Mouse (Mus musculus) B cell, adult 2 months (primary cell): ENCODE data around the gene Slco3a1.
A peak's percentile ranks its signal among the peaks of the same experiment; 100 is the strongest.

Source experiments
- DNase-seq, 2 experiments: peaks; one replicate each; pipeline ENCODE4 v3.0.0; 2022

Slco3a1 gene

DNA sequence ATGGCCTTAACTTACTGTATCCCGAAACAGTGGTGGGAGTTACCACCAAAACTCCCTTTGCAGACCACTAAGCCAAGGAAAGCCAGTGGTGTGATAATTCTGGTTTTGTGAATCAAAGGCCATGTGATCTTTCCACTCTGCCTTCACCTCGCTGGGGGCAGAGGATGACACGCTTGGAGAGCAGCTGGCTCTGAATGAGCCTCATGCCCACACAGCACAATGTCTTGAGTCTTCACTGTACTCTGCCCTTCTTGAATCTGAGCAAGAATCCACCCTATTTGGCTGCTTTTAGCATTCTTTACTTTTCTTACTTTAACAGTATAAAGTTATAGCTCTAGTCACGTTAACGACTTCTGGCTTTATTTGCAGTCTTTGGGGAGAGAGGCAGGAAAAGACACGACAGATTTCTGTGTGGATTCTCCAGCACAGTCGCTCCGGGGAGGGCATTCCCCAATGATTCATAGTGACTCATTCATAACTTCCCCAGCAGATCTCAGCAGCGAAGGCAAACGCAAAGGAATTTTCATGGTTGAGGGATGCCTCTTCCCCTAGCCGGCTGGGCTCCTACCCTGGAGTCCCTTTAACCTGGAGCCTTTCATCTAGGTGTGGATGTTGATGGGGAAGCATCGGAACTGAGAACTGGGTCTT, 178.1 kb downstream of the Slco3a1 start:
- no peak for DNase-seq

DNA sequence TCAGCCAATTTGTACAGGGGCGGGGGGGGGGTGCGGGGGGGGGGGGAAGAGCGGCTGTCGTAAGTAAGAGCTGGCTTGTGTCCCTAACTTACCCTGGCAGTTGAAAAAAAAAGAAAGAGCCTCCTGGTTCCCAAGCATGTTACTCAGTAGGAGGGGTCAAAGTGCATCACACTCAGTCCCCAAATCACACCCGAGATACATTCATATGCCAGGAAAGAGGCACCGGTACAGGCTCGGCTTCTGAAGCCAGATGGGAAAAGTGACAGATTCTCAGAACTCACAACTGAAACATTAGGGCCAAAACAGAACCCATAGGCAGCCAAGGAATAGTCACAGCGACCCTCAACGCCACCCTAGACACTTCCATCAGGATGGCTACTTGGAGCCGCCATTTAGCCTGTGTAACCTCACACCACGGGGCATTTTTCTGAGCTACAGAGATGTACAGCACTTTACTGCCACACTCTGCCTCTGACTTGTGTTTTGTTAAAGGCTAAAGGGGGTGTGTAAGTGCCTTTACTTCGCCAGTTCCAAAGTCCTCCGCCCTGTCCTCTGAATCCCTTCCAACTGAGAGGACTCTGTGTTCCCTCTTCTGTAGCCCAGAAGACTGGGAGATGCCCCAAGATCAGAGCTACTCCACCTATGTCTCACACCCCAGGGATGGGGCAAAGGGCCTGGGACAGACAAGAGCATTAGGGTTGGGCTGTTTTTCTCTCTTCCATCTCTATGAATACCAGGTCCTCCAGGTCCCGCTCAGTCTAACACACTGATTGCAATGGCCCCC, 179.2 kb downstream of the Slco3a1 start:
- no peak for DNase-seq

DNA sequence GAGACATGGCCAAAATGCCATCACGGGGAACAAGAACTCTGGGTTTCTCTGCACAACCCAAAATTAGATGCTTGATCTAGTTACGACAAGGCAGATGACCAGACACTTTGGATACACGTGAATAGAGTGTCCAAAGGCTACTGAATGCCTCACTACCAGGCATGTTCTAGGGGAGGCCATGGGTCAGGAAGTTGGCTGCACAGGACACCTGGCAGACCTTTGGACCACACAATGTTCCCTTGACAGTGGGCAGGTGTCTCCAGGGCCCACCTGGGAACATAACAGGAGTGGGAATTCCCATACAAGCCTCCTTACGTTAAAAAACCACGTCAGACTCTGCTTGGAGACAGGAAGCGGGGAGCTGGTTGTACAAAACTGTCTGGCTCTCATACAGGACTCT, 181.5 kb downstream of the Slco3a1 start:
- DNase-seq: no peak

DNA sequence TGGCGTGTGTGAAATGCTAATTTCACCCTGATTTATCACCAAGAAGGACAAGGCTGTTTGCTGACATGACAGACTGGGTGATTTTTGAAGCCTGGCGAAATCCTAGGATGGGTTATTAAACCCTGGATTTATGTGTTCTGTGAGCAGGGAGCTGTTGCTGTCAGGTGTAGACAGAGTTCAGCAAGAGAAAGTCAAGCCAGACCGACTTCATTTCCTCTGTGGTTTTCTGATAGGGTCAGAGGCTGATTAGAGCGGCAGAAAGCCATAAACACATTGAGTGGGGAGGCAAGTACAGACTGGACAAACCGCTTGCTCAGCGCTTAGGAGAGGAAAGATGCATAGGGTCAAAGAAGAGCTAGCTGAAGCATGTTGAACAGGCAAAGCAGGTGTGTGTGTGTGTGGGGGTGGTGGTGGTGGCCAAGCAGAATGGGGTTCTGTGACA, 182.4 kb downstream of the Slco3a1 start:
- DNase-seq: no peak

DNA sequence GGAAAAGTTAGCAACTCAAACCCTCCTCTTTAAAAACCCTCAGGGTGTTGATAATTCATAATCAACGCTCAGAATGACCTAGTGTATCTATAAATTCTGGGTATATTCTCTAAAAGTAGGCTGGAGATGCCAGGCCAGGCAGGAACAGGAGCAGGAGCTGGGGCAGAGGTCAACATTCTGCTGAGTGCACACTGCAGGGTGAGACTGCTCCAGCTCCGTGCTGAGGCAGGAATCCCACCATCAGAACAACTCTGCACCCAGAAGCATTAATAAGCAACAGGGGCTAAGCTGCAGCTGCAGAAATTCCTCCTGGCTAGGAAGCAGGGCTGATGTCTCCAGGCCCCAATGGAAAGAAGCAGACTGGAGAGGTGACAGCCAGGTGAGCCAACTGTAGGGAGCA, 182.9 kb downstream of the Slco3a1 start:
- no peak for DNase-seq

DNA sequence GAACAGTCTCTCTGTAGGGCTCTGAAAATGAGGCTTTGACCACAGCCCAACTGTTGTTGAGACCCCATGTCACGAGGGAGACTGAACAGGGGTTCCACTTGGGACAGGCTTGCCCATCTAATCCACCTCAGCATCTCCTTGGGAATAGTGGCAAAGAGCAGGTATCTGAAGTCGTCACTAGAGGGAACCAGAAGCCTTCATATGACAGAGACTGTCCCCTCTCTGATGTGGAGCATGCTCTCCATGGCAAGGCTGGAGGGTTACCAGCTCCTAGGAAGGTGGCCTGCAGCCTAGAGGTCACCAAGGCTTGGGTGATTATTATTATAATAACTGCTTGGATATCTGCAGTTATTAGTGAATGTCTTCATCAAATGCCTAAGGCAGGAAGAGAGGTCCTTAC, 183.4 kb downstream of the Slco3a1 start:
- no peak for DNase-seq

DNA sequence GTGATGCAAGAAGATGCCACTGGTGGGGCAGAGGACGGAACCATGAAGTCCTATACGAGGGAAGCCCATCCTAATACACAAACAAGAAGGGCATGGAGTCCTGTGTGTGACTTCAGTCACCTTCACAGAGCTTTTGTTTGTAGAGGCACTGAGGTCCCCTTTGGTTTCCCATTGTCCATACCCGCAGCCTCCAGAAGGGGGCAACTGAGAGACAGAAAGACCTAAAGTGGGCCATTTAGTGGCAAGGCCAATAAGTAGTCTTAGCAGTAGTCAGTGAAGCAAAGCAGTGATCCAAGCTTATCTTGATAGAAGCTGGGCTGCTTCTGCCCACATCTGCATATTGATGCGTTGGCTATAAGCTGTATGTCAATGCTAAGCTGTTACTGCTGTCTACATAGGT, 184.9 kb downstream of the Slco3a1 start:
- DNase-seq: peak in 1 of 2 experiments; percentile 12

DNA sequence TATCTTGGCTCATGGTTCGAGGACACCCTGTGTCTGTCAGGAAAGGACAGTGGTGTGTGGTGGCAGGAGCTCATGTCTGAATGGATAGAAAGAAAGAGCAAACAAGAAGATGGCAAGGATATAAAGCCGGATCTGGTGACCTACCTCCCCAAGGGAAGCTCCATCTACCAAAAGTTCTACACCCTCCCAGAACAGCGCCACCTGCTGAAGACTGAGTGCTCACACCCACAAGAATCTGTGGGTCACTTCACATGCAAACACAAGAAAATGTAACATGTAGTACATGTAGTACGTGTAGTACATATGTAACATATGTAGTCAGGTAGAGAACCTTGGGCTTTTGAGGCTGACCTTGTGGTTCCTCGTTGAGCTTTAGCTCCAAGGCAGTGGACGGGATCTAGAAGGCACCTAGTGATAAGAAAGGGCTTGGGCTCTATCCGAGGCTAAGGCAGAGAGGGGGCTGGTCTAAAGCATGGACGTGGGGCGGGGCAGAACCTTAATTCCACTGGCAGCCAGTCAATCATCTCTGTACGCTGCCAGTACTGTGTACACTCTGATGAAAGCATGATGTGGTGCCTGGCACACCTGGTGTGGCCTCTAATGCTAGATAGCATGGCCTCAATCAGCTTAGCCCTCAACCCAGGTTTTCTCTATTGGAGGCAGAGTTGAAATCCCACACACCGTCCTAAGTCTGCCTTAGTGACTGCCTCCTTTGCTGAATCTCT, 186.2 kb downstream of the Slco3a1 start:
- no peak for DNase-seq

DNA sequence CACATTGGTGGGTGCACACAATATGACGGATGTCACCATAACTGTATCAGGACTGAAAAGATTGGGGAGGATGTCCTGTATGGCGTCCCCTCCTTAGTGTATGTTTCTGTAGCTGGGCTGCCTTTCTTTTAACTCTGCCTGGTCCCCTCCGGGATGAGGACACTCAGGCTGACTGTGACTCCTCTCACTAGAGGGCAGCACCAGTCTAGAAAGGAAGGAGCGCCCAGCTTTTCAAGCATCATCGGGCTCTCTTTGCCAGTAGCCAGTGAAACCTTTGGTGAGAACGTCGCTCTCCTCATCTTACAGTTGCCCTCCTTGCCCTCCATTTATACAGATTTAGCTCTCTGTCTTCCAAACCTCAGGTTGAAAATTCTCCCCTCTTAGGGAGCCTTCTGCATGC, 187.2 kb downstream of the Slco3a1 start:
- no peak for DNase-seq

DNA sequence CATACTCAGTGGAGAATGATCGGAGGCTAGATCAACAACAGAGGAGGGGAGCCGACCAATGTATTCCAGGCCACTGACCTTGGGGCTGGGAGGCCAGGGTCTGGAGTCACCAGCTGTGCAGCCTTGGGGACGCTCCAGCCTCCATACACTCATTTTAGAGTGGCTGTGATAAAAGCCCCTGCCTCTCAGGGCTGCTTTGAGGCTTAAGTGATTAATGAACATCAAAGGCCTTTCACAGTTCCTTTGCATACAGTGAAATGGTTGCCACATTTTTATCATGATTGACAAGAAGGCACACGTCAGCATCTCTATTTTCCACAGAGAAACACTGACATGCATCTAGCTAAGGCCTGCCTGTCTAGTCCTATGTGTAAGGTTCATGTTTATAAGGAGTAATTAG, 189.0 kb downstream of the Slco3a1 start:
- DNase-seq: no peak

DNA sequence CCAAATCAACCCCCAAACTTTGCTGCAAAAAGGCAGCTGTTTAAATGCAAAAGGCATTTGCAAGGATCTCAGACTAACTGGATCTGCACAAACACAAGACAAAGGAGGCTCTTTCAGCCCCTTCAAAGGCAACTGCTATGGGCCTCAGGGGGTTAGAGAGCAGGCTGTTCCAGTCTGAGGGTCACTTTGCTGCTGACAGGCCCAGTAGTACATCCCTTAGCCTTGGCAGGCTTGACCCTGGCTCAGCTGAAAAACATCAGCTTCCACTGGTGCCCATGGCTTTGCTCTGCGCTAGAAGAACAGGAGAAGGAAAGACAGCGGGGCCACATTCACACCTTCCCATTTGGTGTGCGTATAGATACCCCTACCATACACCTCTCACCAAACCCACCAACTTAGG, 189.6 kb downstream of the Slco3a1 start:
- no peak for DNase-seq

DNA sequence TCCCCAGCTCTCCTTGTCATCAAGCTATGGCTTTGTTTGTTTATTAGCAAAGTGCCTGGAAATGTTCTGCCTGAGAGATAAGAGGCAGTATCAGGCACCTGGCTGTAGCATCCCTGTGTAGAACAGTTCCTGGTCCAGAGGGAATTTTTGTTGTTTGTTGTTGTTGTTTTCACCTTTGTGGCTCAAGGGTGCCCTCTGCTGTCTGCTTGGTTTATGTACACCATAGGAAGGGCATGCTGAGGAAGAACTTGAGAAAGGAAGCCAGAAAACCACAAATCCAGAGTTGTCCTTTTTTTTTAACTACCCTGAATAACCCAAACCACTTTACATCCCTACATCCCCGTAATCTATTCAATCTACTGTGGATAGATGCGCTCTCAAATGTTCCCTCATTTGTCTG, 191.1 kb downstream of the Slco3a1 start:
- DNase-seq: no peak

DNA sequence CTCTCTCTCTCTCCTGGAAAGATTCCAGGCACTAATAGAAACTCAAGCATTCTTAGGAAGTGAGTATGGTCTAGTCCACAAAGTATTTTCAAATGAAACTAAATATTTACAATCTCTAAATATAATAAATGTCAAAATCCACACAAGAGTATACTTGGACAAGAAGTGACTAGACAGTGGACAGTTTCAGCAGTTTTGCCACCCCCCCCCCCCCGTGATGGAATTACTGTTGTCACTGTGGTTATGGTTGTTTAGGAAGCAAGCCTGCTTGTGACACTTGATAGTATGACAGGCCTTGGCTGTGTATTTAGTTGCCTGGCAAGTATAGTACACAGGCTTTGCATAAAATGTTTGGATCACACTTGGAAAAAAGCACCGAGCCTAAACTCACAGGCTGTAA, 192.9 kb downstream of the Slco3a1 start:
- no peak for DNase-seq

DNA sequence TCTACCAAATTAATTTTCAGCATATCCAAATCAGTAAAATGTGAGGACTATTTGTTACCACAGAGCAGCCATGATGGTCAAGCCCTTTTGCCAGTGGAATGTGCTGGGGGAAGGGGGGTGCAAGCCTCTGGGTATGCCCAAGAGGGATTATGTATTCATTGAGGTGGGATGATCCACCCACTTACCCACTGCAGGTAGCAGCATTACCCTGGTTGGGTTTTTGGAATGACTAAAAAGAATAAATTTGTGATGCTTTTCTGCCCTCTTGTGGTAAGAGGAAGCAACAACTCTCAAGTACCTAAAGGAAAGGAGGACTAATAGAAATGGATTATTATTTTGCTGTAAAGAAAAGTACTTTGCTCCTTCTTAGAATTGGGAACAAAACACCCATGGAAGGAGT, 197.6 kb downstream of the Slco3a1 start:
- no peak for DNase-seq

DNA sequence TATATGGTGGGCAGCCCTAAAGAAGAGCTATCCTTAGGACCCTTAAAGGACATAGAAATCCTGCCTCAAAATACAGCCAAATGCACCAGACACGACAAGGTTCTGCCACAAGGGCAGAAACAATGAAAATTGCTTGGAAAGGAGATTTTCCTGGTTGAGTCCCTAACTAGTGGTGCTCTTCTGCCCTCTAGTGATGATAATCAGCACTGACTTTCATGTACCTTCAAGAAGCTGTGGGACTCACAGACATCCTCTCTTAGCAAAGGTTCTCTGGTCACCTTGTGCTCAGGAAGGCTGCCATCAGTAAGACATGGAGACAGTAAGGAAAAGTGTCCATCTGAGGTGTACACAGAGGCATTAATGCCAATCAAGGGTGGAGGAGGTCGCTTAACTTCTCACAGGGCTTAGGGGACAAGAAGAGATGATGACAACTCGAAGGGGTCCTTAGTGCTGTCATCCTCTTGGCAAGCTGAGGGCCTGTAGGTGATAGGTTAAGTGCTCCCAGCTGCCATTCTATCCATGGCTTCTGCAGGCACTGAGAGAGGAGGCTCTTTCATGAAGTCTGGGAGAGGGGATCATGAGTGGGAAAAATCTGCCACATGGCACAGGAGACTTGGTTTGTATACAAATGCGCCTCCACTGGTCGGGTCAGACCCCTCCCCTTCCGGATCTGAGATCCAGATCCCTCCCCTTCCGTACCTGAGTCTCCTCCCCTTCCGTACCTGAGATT, 199.9 kb downstream of the Slco3a1 start:
- DNase-seq: no peak

DNA sequence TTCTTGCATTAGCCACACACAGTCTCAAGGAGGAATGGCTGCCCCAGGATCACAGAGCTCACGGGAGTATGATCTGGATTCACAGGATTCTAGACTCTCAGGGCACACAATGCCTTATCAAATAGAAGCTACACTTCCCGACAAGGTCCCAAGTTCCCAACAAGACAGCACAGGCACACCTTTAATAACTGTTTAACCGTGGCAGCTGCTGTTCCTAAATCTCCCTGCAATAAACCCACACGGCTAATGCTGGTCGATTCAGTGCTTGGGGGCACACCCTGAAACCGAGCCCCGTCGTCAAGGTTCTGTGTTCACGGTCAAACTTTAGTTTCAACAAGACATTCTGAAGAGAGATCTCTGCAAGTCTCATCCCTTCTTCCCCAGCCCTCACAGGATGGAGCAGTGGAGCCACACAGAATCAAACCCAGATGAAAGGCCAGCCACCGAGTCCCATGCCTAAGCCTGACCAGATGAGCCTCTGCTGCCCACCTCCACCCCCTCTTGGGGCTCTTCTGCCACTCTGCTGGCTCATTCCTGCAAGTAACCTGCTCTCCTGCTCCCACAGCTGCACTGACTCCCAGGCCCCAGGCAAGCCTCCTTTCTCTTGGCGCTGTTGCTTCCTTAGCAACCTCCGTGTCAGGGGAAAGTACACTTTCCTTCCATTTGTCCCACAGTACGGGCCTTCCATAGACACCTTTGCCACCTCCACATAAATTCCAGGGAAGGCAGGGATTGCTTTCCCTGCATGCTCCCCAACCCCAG, 200.7 kb downstream of the Slco3a1 start:
- DNase-seq: no peak

DNA sequence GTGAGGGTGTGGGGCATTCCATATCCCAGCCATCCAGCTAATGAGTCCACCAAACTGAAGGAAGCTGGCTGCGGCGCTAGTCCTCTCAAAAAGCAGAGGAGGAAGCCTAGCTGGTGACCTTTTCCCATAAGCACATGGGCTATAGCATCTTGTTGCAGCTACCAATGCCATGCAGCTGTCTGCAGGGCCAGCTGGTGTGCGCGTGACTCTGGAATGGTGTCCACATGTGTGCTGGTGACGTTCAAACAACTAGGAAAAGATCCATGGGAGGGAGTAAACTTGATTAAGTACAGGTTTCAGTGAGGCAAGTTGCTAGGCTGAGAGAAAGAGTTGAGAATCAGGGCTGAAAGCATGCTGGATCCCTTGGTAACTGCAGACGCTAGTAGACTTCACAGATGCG, 201.3 kb downstream of the Slco3a1 start:
- DNase-seq: no peak

DNA sequence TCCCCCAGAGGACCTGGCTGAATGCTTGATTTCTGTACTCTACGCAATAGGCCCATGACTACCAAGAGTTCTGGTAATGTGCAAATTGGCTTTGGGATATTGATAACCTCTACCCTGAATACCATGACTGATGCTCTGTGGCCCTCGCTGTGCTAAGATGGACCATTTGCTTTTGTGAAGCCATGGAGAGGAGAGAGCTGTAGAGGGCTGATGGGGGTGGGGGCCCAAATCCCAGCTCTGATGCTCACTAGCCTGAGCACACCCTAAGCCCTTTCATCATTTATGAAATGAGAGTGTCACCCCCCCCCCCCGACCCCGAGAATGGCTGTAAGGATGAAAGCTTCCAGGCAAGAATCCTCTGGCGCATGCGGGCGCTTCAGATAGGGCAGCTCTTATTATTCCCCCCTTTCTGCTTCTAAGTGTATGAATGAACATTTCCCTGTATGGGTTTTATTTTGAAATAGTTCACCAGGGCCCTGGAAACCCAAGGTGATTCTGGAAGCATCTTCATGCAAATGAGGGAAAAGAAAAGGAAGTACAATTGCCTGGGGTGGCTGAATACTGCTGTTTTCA, 206.2 kb downstream of the Slco3a1 start:
- DNase-seq: no peak

DNA sequence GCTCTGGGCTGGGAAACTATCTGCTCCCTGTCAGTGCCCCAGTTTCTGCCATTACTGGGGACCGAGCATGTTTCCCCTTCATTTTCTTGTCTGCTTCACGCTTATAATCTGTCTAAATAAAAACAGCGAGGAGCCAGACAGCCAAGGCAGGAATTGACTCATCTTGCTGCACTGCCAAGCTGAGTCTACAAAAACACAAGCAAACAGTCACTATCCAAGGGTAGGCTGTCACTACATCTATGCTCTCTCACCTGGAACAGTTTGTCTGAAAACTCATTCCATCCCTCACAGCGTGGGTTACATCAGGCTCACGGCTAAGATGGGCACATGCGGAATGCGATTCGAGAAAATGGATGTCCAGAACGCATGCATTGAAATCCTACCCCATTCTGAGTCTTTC, 207.6 kb downstream of the Slco3a1 start:
- DNase-seq: no peak

DNA sequence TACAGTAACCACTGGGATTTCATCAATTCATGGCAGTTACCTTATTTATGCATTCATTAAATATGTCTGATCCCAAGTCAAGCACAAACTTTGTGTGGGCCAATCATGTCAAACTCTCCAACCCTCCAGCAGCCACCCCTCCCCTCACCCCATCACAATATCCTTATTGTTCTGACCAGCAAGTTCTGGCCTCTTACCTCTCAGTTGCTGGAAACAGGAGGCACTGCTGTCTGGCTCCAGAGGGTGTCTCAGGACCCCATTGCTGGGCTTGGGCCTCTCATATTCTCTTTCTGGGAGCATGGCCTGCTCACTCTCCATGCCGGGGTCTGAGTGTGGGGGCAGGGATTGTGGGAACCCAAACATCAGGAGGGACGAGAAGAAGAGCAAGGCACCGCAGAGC, 208.1 kb downstream of the Slco3a1 start:
- DNase-seq: no peak

DNA sequence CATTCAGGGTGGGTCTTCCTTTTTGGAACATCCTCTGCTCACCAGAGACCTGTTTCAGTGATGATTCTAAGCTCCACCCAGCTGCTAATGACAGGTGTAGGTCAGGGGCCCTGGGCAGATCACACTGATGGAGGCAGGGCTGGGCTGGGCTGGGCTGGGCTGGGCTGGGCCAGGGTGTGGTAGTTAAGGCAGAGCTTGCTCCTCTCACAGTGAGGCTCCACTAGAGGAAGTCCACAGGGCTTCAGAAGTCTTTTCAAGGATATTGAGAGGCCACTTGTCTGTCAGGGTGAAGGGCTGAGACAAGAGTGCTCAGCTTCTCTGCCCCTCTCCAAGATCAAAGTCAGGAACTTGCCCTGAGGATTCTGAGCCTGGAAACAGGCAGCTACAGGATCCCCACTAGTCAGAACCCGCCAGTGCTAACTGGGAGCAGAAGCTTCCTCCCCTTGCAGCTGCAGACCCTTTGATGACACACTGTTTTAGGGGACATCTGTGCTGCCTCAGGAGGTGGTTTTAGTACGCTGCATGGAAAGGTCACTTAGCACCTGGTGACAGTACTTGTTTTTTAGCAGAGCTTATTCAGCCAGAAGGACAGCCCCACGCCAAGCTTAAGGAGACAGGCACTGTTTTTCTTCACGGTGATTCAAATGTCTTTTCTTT, 213.3 kb downstream of the Slco3a1 start:
- no peak for DNase-seq
